In the genomic region with DNA sequence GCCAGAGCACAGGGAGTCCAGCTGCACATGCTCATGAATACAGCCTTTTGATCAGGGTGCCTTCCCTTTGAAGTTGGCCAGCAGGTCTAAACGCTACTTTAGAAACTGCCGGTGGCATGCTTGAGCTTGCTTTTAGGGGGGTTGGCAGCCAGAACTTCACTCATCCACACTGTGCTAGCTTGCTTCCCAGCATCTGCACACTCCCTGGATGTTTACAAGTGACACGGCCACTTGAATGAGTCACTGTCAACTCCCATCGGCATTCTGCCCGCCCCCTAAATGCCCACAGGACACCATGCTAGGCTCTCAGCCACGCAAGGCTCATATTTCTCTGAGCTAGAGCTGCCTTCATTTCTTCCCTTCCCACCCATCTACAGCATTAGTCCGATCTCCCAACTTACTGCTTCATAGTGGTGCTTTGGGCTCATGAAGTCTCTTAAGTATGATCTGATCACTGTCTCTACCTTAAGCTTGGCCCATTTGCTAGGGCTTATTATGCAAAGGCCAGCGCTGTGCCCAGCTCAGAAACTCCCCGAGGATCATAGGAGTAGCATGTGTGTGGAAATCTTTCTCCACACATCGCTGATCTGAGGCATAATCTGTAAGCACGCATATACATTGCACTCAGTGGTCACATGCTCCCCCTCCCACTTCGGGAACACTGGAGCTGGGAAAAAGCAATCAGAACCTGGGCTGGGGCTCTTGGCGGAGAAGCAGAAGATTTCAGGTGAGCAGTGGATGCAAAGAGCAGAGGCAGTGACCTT, we compare ENCODE assay signal across 8 mouse cellular contexts.
A peak's percentile ranks its signal among the peaks of the same experiment; 100 is the strongest.
DNase-seq lines count a peak whose midpoint lies in the region; TF ChIP-seq lines count a peak whose summit lies in the region.

No protein-coding gene starts in this region.

- H3K4me1 ChIP-seq in small intestine, adult 2 months (ENCODE audit: control insufficient read depth, insufficient read depth, insufficient read length, low read length) = 0 out of 2 replicates have a peak, but pooled peaks cover 2% of the 10 kb centered on the region

- intact Hi-C loops in left cerebral cortex, adult 2 months (cut with DNase I) = loop anchor here (2.0 to 10.0 kb wide), 3 partner anchors 64 to 527 kb away; no protein-coding TSS in a partner anchor

- TF ChIP-seq POLR2A in small intestine, adult 2 months (IDR thresholded peaks at IDR 0.05; ENCODE audit: low read depth, low read length) = no peak

- DNase-seq in left cerebral cortex, adult 2 months (ENCODE audit: extremely low spot score in 1 of 2, low spot score in 2 of 2) = no peak
- no peak for DNase-seq in left cerebral cortex, adult 9 months (ENCODE audit: low spot score in 2 of 2)
- peak; percentile 41 for DNase-seq in adrenal gland, postnatal 14 days
- peak; percentile 60 for DNase-seq in gastrocnemius, adult 18-20 months (ENCODE audit: low spot score)
- DNase-seq in kidney, postnatal 4 days = peak; percentile 7 to 18
- no peak for DNase-seq in adipocyte (ENCODE audit: low spot score)
- DNase-seq in spleen, postnatal 10 days (ENCODE audit: low spot score in 2 of 2) = no peak

- 42% methylated on average over 13 of the region's 13 CpGs for WGBS in small intestine, adult 2 months

- H3K36me3 ChIP-seq in small intestine, adult 2 months (ENCODE audit: control insufficient read depth, insufficient read depth, low read length) = no peaks in the 10 kb centered on the region

- H3K4me3 ChIP-seq in left cerebral cortex, adult 2 months = peak overlapping the region; percentile 42
- H3K4me3 ChIP-seq in small intestine, adult 2 months (ENCODE audit: low read depth, low read length) = 0 out of 2 replicates have a peak overlapping the region, but pooled peaks have one; percentile 11

- H3K27ac ChIP-seq in left cerebral cortex, adult 2 months = peak overlapping the region; percentile 55; the same call in 1 of the 2 replicates
- H3K27ac ChIP-seq in small intestine, adult 2 months (ENCODE audit: insufficient read depth, low read depth, low read length) = no peak overlapping the region

- no peaks in the 10 kb centered on the region for H3K27me3 ChIP-seq in small intestine, adult 2 months (ENCODE audit: control insufficient read depth, insufficient read depth, low read length)

- no peak for TF ChIP-seq CTCF in left cerebral cortex, adult 2 months (IDR thresholded peaks at IDR 0.05)
- no peak for TF ChIP-seq CTCF in small intestine, adult 2 months (IDR thresholded peaks at IDR 0.05; ENCODE audit: extremely low read depth, insufficient read length, insufficient replicate concordance, low read depth, low read length)

Comparison
In these comparisons a context has a peak if more than half of its experiments do, and no peak if none do; other contexts are left out.
1. DNase-seq: peak in adrenal gland, postnatal 14 days (single experiment), gastrocnemius, adult 18-20 months (single experiment) and kidney, postnatal 4 days (2 of 2); none in left cerebral cortex, adult 2 months (0 of 2), left cerebral cortex, adult 9 months (0 of 2), adipocyte (single experiment) and spleen, postnatal 10 days (0 of 2).